Mouse (Mus musculus): ENCODE measurements around the gene Gp1bb. TPM values are rescaled to one million over a fixed set of nuclear protein-coding genes. Genes with fewer than 3 reads are reported as not detected.

The Gp1bb gene
- under 1 TPM in 1 of 26 experiments, not detected in 25; 0.34 TPM for total RNA-seq (2018; cell fraction: chromatin; rRNA removed)
- total RNA-seq (2018; cell fraction: cytosol; rRNA removed): under 1 TPM in 7 of 26 experiments, not detected in 19; 0.09 to 0.26 (median 0.15) TPM
- under 1 TPM in 2 of 26 experiments, not detected in 24; 0.50 to 0.69 TPM for total RNA-seq (2018; cell fraction: nucleus; rRNA removed)
- 0.36 TPM in 1 of 3 replicates, not detected in the others for polyA plus RNA-seq (2018)

GRCm38 (mm10) chr16:18622019-18622418, at the start of gene Gp1bb:
Gene Gp1bb, minus strand, starts transcription at chr16:18622403.
- no peak within 1 kb of the TSS for H3K27ac ChIP-seq
- no peaks in the 10 kb centered on the region for H3K36me3 ChIP-seq (ENCODE audit: inconsistent target)
- 8% methylated on average over 17 of the region's 17 CpGs for WGBS (ENCODE audit: missing documents)
- no peak within 1 kb of the TSS for H3K4me3 ChIP-seq (ENCODE audit: inconsistent target)
- H3K79me2 ChIP-seq (ENCODE audit: inconsistent target): no peaks in the 10 kb centered on the region

DNA sequence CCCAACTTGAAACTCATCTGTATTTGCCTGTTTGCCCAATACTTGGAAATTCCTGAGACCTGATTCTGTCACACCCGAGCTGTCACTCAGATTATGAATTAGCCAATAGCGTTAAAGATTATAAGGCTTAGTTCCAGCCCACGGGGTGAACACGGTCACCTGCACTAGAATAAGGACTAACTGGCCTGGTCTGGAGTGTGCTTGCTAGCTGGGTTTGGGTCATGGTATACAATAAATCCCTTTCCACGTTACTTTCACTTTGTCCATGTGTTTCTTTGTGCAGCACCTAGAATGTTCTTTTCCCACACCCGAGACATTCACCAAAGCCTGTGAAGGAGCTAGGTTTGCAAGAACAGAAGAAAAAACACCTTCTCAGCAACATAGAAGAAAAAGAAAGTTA, 47.7 kb upstream of the Gp1bb start:
- Histone ChIP-seq H3K79me2 (ENCODE audit: inconsistent target) (no peaks in the 10 kb centered on the region), H3K36me3 (ENCODE audit: inconsistent target) (no peaks in the 10 kb centered on the region), H3K4me3 (ENCODE audit: inconsistent target) (no peak overlapping the region), H3K27ac (no peak overlapping the region)
- WGBS (ENCODE audit: missing documents): 91% methylated on average over 6 of the region's 6 CpGs

DNA sequence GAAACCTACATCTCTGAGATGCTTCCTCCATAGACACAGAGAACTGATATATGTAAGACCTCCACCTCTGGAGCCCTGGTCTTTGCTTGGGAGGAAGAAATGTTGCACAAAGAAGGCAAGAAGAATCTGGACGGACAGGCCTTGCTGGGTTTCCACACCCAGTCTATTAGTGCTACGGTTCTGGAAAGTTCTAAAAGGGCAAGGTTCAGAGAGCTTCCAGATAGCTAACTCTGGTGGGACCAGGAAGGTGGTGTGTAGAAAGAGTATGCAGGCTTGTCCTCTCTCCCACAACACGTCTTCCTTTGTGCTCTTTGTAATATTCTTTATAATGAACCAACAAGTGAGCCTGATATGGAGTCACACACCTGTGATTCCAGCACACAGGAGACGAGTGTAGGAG, 36.4 kb upstream of the Gp1bb start:
- Histone ChIP-seq H3K27ac (no peak overlapping the region), H3K79me2 (ENCODE audit: inconsistent target) (no peaks in the 10 kb centered on the region), H3K36me3 (ENCODE audit: inconsistent target) (no peaks in the 10 kb centered on the region), H3K4me3 (ENCODE audit: inconsistent target) (no peak overlapping the region)
- WGBS (ENCODE audit: missing documents): 83% methylated on average over 4 of the region's 4 CpGs

- Histone ChIP-seq H3K4me3 (ENCODE audit: inconsistent target) (no peak overlapping the region), H3K36me3 (ENCODE audit: inconsistent target) (no peaks in the 10 kb centered on the region), H3K27ac (no peak overlapping the region), H3K79me2 (ENCODE audit: inconsistent target) (no peaks in the 10 kb centered on the region)
- WGBS (ENCODE audit: missing documents): 19% methylated on average over 5 of the region's 5 CpGs
Measured at GRCm38 (mm10) chr16:18655372-18656098, 33.3 kb upstream of the Gp1bb start.

- 96% methylated on average over 5 of the region's 6 CpGs for WGBS (ENCODE audit: missing documents)
- no peaks in the 10 kb centered on the region for H3K36me3 ChIP-seq (ENCODE audit: inconsistent target)
- no peak overlapping the region for H3K4me3 ChIP-seq (ENCODE audit: inconsistent target)
- H3K79me2 ChIP-seq (ENCODE audit: inconsistent target): no peaks in the 10 kb centered on the region
- H3K27ac ChIP-seq: no peak overlapping the region
Measured at GRCm38 (mm10) chr16:18653290-18654160, 31.3 kb upstream of the Gp1bb start.

- 96% methylated on average over 3 of the region's 3 CpGs for WGBS (ENCODE audit: missing documents)
- Histone ChIP-seq H3K4me3 (ENCODE audit: inconsistent target) (no peak overlapping the region), H3K79me2 (ENCODE audit: inconsistent target) (no peaks in the 10 kb centered on the region)
Measured at GRCm38 (mm10) chr16:18649126-18649525, 26.9 kb upstream of the Gp1bb start.

DNA sequence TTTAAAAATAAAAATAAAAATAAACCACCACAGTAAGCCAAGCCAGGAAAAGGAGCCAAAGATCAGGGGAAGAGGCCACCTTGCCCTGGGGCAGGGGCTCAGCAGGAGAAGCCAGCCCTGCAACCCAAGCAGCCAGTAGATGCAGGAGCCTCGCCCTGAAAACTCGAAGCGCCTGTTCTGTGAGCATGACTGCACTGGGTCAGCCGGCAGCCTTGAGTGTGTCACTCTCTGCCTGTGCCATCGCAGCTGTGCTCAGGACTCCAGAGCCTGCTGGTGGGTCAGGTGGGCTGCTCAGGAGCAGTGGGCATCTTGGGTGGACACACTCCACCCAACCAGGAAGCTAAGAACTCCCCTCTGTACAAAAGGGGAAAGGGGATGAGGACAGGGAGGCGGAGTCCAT, 23.1 kb upstream of the Gp1bb start:
- Histone ChIP-seq H3K4me3 (ENCODE audit: inconsistent target) (no peak overlapping the region), H3K79me2 (ENCODE audit: inconsistent target) (no peaks in the 10 kb centered on the region), H3K36me3 (ENCODE audit: inconsistent target) (no peaks in the 10 kb centered on the region), H3K27ac (no peak overlapping the region)
- 82% methylated on average over 6 of the region's 6 CpGs for WGBS (ENCODE audit: missing documents)

More at GRCm38 (mm10) chr16:18649126-18649525, 26.9 kb upstream of the Gp1bb start:
- Histone ChIP-seq H3K36me3 (ENCODE audit: inconsistent target) (no peaks in the 10 kb centered on the region), H3K27ac (no peak overlapping the region)

- 89% methylated on average over 4 of the region's 4 CpGs for WGBS (ENCODE audit: missing documents)
- Histone ChIP-seq H3K4me3 (ENCODE audit: inconsistent target) (no peak overlapping the region), H3K79me2 (ENCODE audit: inconsistent target) (no peaks in the 10 kb centered on the region), H3K27ac (no peak overlapping the region), H3K36me3 (ENCODE audit: inconsistent target) (no peaks in the 10 kb centered on the region)
Measured at GRCm38 (mm10) chr16:18644485-18644884, 22.3 kb upstream of the Gp1bb start.

DNA sequence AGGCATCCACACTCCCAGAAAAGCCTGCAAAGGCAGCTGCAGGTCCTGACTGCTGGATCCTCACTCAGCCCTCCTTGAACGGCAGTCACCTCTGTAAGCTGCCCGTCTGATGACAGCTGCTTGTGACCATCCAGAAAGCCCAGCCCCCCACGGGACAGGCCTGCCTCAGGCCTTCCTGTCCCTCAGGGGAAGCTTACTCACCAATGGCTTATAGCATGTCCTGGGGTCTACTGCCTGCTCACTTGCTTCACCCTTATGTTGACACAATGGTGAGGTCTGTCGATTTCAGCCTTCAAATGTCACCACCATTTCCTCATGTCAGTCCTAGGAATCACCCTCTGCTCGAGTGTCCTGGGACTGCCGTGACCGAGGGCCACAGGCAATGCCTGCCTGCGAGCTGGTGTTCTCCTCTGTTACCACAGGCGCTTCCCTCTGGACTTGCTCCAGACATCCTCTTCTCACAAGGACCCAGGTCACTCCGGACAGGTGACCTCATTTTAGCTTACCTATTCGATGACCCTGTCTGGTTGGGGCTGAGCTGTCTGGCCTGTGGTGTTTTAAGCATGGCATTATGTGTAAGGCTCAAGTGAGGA, 21.3 kb upstream of the Gp1bb start:
- no peaks in the 10 kb centered on the region for H3K79me2 ChIP-seq (ENCODE audit: inconsistent target)
- H3K4me3 ChIP-seq (ENCODE audit: inconsistent target): no peak overlapping the region
- no peak overlapping the region for H3K27ac ChIP-seq
- no peaks in the 10 kb centered on the region for H3K36me3 ChIP-seq (ENCODE audit: inconsistent target)
- 79% methylated on average over 11 of the region's 11 CpGs for WGBS (ENCODE audit: missing documents)

- 87% methylated on average over 4 of the region's 4 CpGs for WGBS (ENCODE audit: missing documents)
- no peak overlapping the region for H3K4me3 ChIP-seq (ENCODE audit: inconsistent target)
- no peaks in the 10 kb centered on the region for H3K79me2 ChIP-seq (ENCODE audit: inconsistent target)
- H3K36me3 ChIP-seq (ENCODE audit: inconsistent target): no peaks in the 10 kb centered on the region
- no peak overlapping the region for H3K27ac ChIP-seq
Measured at GRCm38 (mm10) chr16:18642897-18643296, 20.7 kb upstream of the Gp1bb start.

GRCm38 (mm10) chr16:18642291-18642690, 20.1 kb upstream of the Gp1bb start:
- Histone ChIP-seq H3K4me3 (ENCODE audit: inconsistent target) (no peak overlapping the region), H3K79me2 (ENCODE audit: inconsistent target) (no peaks in the 10 kb centered on the region), H3K36me3 (ENCODE audit: inconsistent target) (no peaks in the 10 kb centered on the region), H3K27ac (no peak overlapping the region)
- WGBS (ENCODE audit: missing documents): 68% methylated on average over 7 of the region's 7 CpGs

DNA sequence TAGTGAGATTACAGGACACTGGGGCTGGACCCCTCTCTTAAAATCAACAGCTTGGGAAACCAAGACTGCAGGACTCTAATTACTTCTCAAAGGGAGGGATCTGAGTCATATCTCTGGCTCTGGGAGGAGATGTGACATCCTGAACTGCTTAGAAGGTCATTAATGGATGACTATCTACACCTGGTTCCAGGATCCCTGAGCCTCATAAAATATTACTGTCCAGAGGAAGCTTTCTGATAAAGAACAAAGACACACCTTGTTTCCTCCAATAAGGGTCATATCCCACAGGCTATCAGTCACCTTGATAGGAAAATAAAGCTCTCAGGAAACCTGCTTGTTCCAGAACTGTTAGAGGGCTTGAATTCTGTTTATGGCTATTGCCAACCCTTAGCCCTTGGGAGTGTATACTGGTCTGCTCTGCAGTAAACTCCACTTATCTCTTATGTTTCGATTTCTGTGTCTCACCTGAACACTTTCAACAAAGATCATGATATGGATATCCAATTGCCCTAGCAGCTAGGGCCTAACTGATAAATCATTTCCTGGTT, 17.3 kb upstream of the Gp1bb start:
- 93% methylated on average over 1 of the region's 1 CpGs for WGBS (ENCODE audit: missing documents)
- Histone ChIP-seq H3K36me3 (ENCODE audit: inconsistent target) (no peaks in the 10 kb centered on the region), H3K79me2 (ENCODE audit: inconsistent target) (no peaks in the 10 kb centered on the region), H3K27ac (no peak overlapping the region), H3K4me3 (ENCODE audit: inconsistent target) (no peak overlapping the region)

- no peak overlapping the region for H3K4me3 ChIP-seq (ENCODE audit: inconsistent target)
- 74% methylated on average over 2 of the region's 2 CpGs for WGBS (ENCODE audit: missing documents)
- no peak overlapping the region for H3K27ac ChIP-seq
- no peaks in the 10 kb centered on the region for H3K79me2 ChIP-seq (ENCODE audit: inconsistent target)
- H3K36me3 ChIP-seq (ENCODE audit: inconsistent target): no peaks in the 10 kb centered on the region
Measured at GRCm38 (mm10) chr16:18638396-18638795, 16.2 kb upstream of the Gp1bb start.

GRCm38 (mm10) chr16:18636804-18637203, 14.6 kb upstream of the Gp1bb start:
- WGBS (ENCODE audit: missing documents): 87% methylated on average over 3 of the region's 3 CpGs
- Histone ChIP-seq H3K27ac (no peak overlapping the region), H3K79me2 (ENCODE audit: inconsistent target) (no peaks in the 10 kb centered on the region), H3K4me3 (ENCODE audit: inconsistent target) (no peak overlapping the region), H3K36me3 (ENCODE audit: inconsistent target) (no peaks in the 10 kb centered on the region)

All from macrophage (primary cell).